Mouse (Mus musculus): Measurements from ENCODE around the gene Gramd1b. TPM values are rescaled to one million over a fixed set of nuclear protein-coding genes. Genes with fewer than 3 reads are reported as not detected.

The Gramd1b gene
- polyA plus RNA-seq, 1 experiment: 20.3 TPM

- no peak for TF ChIP-seq POLR2A (IDR thresholded peaks at IDR 0.05; ENCODE audit: low read depth, low read length)
- TF ChIP-seq CTCF (IDR thresholded peaks at IDR 0.05; ENCODE audit: extremely low read depth, insufficient read depth, insufficient read length, insufficient replicate concordance): no peak
- Histone ChIP-seq H3K27me3 (ENCODE audit: control insufficient read depth, insufficient read depth, low read length) (no peaks in the 10 kb centered on the region), H3K4me1 (ENCODE audit: control insufficient read depth, insufficient read depth, insufficient read length) (no peaks in the 10 kb centered on the region), H3K36me3 (ENCODE audit: control insufficient read depth, insufficient read depth, low read length) (no peaks in the 10 kb centered on the region), H3K4me3 (ENCODE audit: extremely low read depth, insufficient read depth, insufficient read length) (no peak overlapping the region), H3K27ac (ENCODE audit: insufficient read depth, low read length) (no peak overlapping the region)
- DNase-seq (ENCODE audit: low read depth in 1 of 2, low spot score in 2 of 2): no peak
- WGBS: 93% methylated on average over 6 of the region's 6 CpGs
Measured at GRCm38 (mm10) chr9:40375518-40375917, 155.7 kb downstream of the Gramd1b start.

GRCm38 (mm10) chr9:40374992-40375391 is 156.2 kb downstream of the Gramd1b start:
- no peak for DNase-seq (ENCODE audit: low read depth in 1 of 2, low spot score in 2 of 2)
- H3K27me3 ChIP-seq (ENCODE audit: control insufficient read depth, insufficient read depth, low read length): no peaks in the 10 kb centered on the region
- WGBS: 61% methylated on average over 2 of the region's 5 CpGs
- H3K36me3 ChIP-seq (ENCODE audit: control insufficient read depth, insufficient read depth, low read length): no peaks in the 10 kb centered on the region
- H3K4me1 ChIP-seq (ENCODE audit: control insufficient read depth, insufficient read depth, insufficient read length): no peaks in the 10 kb centered on the region
- H3K27ac ChIP-seq (ENCODE audit: insufficient read depth, low read length): no peak overlapping the region
- no peak for TF ChIP-seq CTCF (IDR thresholded peaks at IDR 0.05; ENCODE audit: extremely low read depth, insufficient read depth, insufficient read length, insufficient replicate concordance)
- no peak for TF ChIP-seq POLR2A (IDR thresholded peaks at IDR 0.05; ENCODE audit: low read depth, low read length)
- H3K4me3 ChIP-seq (ENCODE audit: extremely low read depth, insufficient read depth, insufficient read length): no peak overlapping the region

GRCm38 (mm10) chr9:40374533-40374971 is 156.6 kb downstream of the Gramd1b start:
- TF ChIP-seq POLR2A (IDR thresholded peaks at IDR 0.05; ENCODE audit: low read depth, low read length) (no peak), CTCF (IDR thresholded peaks at IDR 0.05; ENCODE audit: extremely low read depth, insufficient read depth, insufficient read length, insufficient replicate concordance) (no peak)
- no peaks in the 10 kb centered on the region for H3K36me3 ChIP-seq (ENCODE audit: control insufficient read depth, insufficient read depth, low read length)
- H3K4me3 ChIP-seq (ENCODE audit: extremely low read depth, insufficient read depth, insufficient read length): no peak overlapping the region
- H3K27me3 ChIP-seq (ENCODE audit: control insufficient read depth, insufficient read depth, low read length): no peaks in the 10 kb centered on the region
- no peaks in the 10 kb centered on the region for H3K4me1 ChIP-seq (ENCODE audit: control insufficient read depth, insufficient read depth, insufficient read length)
- WGBS: 93% methylated on average over 6 of the region's 6 CpGs
- H3K27ac ChIP-seq (ENCODE audit: insufficient read depth, low read length): no peak overlapping the region
- no peak for DNase-seq (ENCODE audit: low read depth in 1 of 2, low spot score in 2 of 2)

- no peak for DNase-seq (ENCODE audit: low read depth in 1 of 2, low spot score in 2 of 2)
- Histone ChIP-seq H3K36me3 (ENCODE audit: control insufficient read depth, insufficient read depth, low read length) (no peaks in the 10 kb centered on the region), H3K4me1 (ENCODE audit: control insufficient read depth, insufficient read depth, insufficient read length) (no peaks in the 10 kb centered on the region), H3K4me3 (ENCODE audit: extremely low read depth, insufficient read depth, insufficient read length) (no peak overlapping the region), H3K27me3 (ENCODE audit: control insufficient read depth, insufficient read depth, low read length) (no peaks in the 10 kb centered on the region), H3K27ac (ENCODE audit: insufficient read depth, low read length) (no peak overlapping the region)
- TF ChIP-seq CTCF (IDR thresholded peaks at IDR 0.05; ENCODE audit: extremely low read depth, insufficient read depth, insufficient read length, insufficient replicate concordance) (no peak), POLR2A (IDR thresholded peaks at IDR 0.05; ENCODE audit: low read depth, low read length) (no peak)
- WGBS: 95% methylated on average over 11 of the region's 11 CpGs
Measured at GRCm38 (mm10) chr9:40374052-40374451, 157.1 kb downstream of the Gramd1b start.

GRCm38 (mm10) chr9:40370151-40370550 is 161.0 kb downstream of the Gramd1b start:
- Histone ChIP-seq H3K4me3 (ENCODE audit: extremely low read depth, insufficient read depth, insufficient read length) (no peak overlapping the region), H3K36me3 (ENCODE audit: control insufficient read depth, insufficient read depth, low read length) (no peaks in the 10 kb centered on the region), H3K27ac (ENCODE audit: insufficient read depth, low read length) (no peak overlapping the region), H3K27me3 (ENCODE audit: control insufficient read depth, insufficient read depth, low read length) (no peaks in the 10 kb centered on the region), H3K4me1 (ENCODE audit: control insufficient read depth, insufficient read depth, insufficient read length) (no peaks in the 10 kb centered on the region)
- WGBS: 88% methylated on average over 4 of the region's 4 CpGs
- no peak for TF ChIP-seq POLR2A (IDR thresholded peaks at IDR 0.05; ENCODE audit: low read depth, low read length)
- no peak for TF ChIP-seq CTCF (IDR thresholded peaks at IDR 0.05; ENCODE audit: extremely low read depth, insufficient read depth, insufficient read length, insufficient replicate concordance)
- no peak for DNase-seq (ENCODE audit: low read depth in 1 of 2, low spot score in 2 of 2)

- 86% methylated on average over 8 of the region's 8 CpGs for WGBS
- no peaks in the 10 kb centered on the region for H3K27me3 ChIP-seq (ENCODE audit: control insufficient read depth, insufficient read depth, low read length)
- DNase-seq (ENCODE audit: low read depth in 1 of 2, low spot score in 2 of 2): no peak
- no peaks in the 10 kb centered on the region for H3K36me3 ChIP-seq (ENCODE audit: control insufficient read depth, insufficient read depth, low read length)
- TF ChIP-seq CTCF (IDR thresholded peaks at IDR 0.05; ENCODE audit: extremely low read depth, insufficient read depth, insufficient read length, insufficient replicate concordance) (no peak), POLR2A (IDR thresholded peaks at IDR 0.05; ENCODE audit: low read depth, low read length) (no peak)
- no peaks in the 10 kb centered on the region for H3K4me1 ChIP-seq (ENCODE audit: control insufficient read depth, insufficient read depth, insufficient read length)
- H3K4me3 ChIP-seq (ENCODE audit: extremely low read depth, insufficient read depth, insufficient read length): no peak overlapping the region
- H3K27ac ChIP-seq (ENCODE audit: insufficient read depth, low read length): no peak overlapping the region
Measured at GRCm38 (mm10) chr9:40366795-40367194, 164.4 kb downstream of the Gramd1b start.

- Histone ChIP-seq H3K4me1 (ENCODE audit: control insufficient read depth, insufficient read depth, insufficient read length) (no peaks in the 10 kb centered on the region), H3K27me3 (ENCODE audit: control insufficient read depth, insufficient read depth, low read length) (no peaks in the 10 kb centered on the region), H3K27ac (ENCODE audit: insufficient read depth, low read length) (no peak overlapping the region), H3K4me3 (ENCODE audit: extremely low read depth, insufficient read depth, insufficient read length) (no peak overlapping the region), H3K36me3 (ENCODE audit: control insufficient read depth, insufficient read depth, low read length) (no peaks in the 10 kb centered on the region)
- no peak for TF ChIP-seq POLR2A (IDR thresholded peaks at IDR 0.05; ENCODE audit: low read depth, low read length)
- no peak for TF ChIP-seq CTCF (IDR thresholded peaks at IDR 0.05; ENCODE audit: extremely low read depth, insufficient read depth, insufficient read length, insufficient replicate concordance)
- WGBS: 93% methylated on average over 7 of the region's 7 CpGs
- DNase-seq (ENCODE audit: low read depth in 1 of 2, low spot score in 2 of 2): no peak
Measured at GRCm38 (mm10) chr9:40364312-40364711, 166.9 kb downstream of the Gramd1b start.
